Mouse (Mus musculus): ENCODE data around the gene Reep3. TPM values are rescaled to one million over a fixed set of nuclear protein-coding genes. Genes with fewer than 3 reads are reported as not detected.

Gene Reep3
- total and polyA plus RNA-seq, 3 experiments: 21.8 to 23.3 (median 23.2) TPM

DNA sequence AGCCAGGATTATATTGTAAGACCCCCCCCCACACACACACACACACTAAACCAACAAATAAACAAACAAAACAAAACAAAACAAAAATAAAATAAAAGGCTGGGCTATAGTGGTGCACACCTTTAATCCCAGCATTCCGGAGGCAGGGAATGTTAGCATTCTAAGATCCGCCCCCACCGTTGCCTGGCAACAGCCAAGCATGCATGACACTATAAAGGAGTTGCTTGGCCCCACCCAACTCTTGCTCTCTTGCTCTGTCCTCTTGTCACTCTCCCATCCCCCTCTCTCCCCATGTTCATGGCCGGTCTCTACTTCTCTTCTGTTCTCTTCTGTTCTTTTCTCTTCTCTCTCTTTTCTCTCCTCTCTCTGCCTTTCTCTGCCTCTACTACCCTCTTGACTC lies 128.2 kb downstream of the Reep3 start:
- no peaks in the 10 kb centered on the region for H3K36me3 ChIP-seq (replicated peaks in 1 of 2; ENCODE audit: control insufficient read depth in 1 of 2, insufficient read depth in 1 of 2, low read length in 1 of 2)
- H3K9ac ChIP-seq (ENCODE audit: insufficient read depth, low read depth): no peak overlapping the region
- in situ Hi-C loops (cut with MboI; ENCODE audit: low pct_ligation_motif_present, low pct_unique_long_range_greater_than_20kb, low sequenced_read_pairs): no loop called here
- TF ChIP-seq POLR2A (IDR thresholded peaks at IDR 0.05; ENCODE audit: low read depth, low read length) (no peak), ZC3H11A (IDR thresholded peaks at IDR 0.05; ENCODE audit: low read depth, low read length) (no peak), NELFE (IDR thresholded peaks at IDR 0.05; ENCODE audit: low read depth, low read length) (no peak), SIN3A (IDR thresholded peaks at IDR 0.05; ENCODE audit: low read length) (no peak), UBTF (IDR thresholded peaks at IDR 0.05; ENCODE audit: low read depth, low read length) (no peak), CHD1 (IDR thresholded peaks at IDR 0.05; ENCODE audit: low read depth, low read length) (no peak), JUN (IDR thresholded peaks at IDR 0.05; ENCODE audit: insufficient read depth, low read depth, low read length) (no peak), ELF1 (IDR thresholded peaks at IDR 0.05; ENCODE audit: low read depth, low read length) (no peak), PAX5 (IDR thresholded peaks at IDR 0.05; ENCODE audit: low read length) (no peak), POLR2AphosphoS2 (IDR thresholded peaks at IDR 0.05; ENCODE audit: low read depth, low read length) (no peak), ZMIZ1 (IDR thresholded peaks at IDR 0.05; ENCODE audit: low read depth, low read length) (no peak), TCF12 (IDR thresholded peaks at IDR 0.05; ENCODE audit: low read depth, low read length) (no peak), HCFC1 (IDR thresholded peaks at IDR 0.05; ENCODE audit: low read depth, low read length) (no peak)
- dilution Hi-C loops (cut with MboI; ENCODE audit: extremely low pct_ligation_motif_present, extremely low pct_unique_long_range_greater_than_20kb, low sequenced_read_pairs): no loop called here
- H3K4me1 ChIP-seq (ENCODE audit: control insufficient read depth in 1 of 2, insufficient read depth in 2 of 2): peaks cover 0 to 16% of the 10 kb centered on the region in 2 experiments; a peak in 3 of 4 replicates
- no peak overlapping the region for H3K4me2 ChIP-seq (ENCODE audit: insufficient read depth, low read depth, poor library complexity, severe bottlenecking)
- H3K27me3 ChIP-seq (replicated peaks): no peaks in the 10 kb centered on the region
- H3K9me3 ChIP-seq (replicated peaks; ENCODE audit: low read length): peaks cover 4% of the 10 kb centered on the region
- H3K4me3 ChIP-seq (replicated peaks in 1 of 3; ENCODE audit: low read depth in 2 of 3, low read length in 2 of 3, poor library complexity in 1 of 3): no peak overlapping the region
- H3K79me2 ChIP-seq (replicated peaks; ENCODE audit: control insufficient read depth, extremely low read depth, insufficient read depth, poor library complexity, severe bottlenecking): no peaks in the 10 kb centered on the region
- H3K27ac ChIP-seq (ENCODE audit: insufficient read depth, low read depth): no peak overlapping the region
- DNase-seq (ENCODE audit: extremely low read depth): no peak

DNA sequence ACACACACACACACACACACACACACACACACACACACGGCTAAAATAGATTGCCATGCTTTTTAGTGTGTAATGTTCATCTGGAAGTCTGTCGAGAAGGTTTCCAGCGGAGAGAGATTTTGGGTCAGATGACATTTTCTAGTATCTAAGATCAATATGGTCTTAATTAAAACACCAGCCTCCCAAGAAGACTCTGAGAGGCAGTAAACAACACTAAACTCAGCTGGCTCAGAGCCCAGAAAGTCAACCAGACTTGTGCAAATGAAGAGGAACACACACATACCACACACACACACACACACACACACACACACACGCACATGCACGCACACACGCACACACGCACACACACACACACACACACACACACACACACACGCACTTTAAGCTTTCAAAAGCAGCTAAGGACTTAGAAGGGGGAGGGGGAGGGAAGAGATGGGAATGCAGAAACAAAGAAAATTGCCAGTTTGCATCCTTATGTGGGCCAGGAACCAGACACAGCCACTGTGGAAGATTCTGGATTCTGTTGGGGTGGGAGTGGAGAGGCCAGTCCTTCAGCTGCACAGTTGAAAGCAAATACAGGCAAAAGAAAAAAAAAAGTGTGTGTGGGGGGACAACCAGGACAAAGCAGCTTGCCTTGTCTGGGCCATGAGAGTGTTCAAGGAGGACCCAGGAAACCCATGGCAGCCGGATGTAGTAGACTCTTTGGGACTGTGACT lies 130.2 kb downstream of the Reep3 start:
- in situ Hi-C loops (cut with MboI; ENCODE audit: low pct_ligation_motif_present, low pct_unique_long_range_greater_than_20kb, low sequenced_read_pairs): no loop called here
- no peak for DNase-seq (ENCODE audit: extremely low read depth)
- Histone ChIP-seq H3K4me1 (ENCODE audit: control insufficient read depth in 1 of 2, insufficient read depth in 2 of 2) (peaks cover 0 to 16% of the 10 kb centered on the region in 2 experiments; a peak in 3 of 4 replicates), H3K36me3 (replicated peaks in 1 of 2; ENCODE audit: control insufficient read depth in 1 of 2, insufficient read depth in 1 of 2, low read length in 1 of 2) (no peaks in the 10 kb centered on the region), H3K9ac (ENCODE audit: insufficient read depth, low read depth) (no peak overlapping the region), H3K9me3 (replicated peaks; ENCODE audit: low read length) (peaks cover 4% of the 10 kb centered on the region), H3K4me3 (replicated peaks in 1 of 3; ENCODE audit: low read depth in 2 of 3, low read length in 2 of 3, poor library complexity in 1 of 3) (no peak overlapping the region), H3K27ac (ENCODE audit: insufficient read depth, low read depth) (no peak overlapping the region), H3K4me2 (ENCODE audit: insufficient read depth, low read depth, poor library complexity, severe bottlenecking) (no peak overlapping the region), H3K79me2 (replicated peaks; ENCODE audit: control insufficient read depth, extremely low read depth, insufficient read depth, poor library complexity, severe bottlenecking) (no peaks in the 10 kb centered on the region), H3K27me3 (replicated peaks) (no peaks in the 10 kb centered on the region)
- dilution Hi-C loops (cut with MboI; ENCODE audit: extremely low pct_ligation_motif_present, extremely low pct_unique_long_range_greater_than_20kb, low sequenced_read_pairs): no loop called here
- no peak for TF ChIP-seq TBP (conservative IDR thresholded peaks at IDR 0.05; ENCODE audit: low read depth, low read length)
- TF ChIP-seq IRF4 (IDR thresholded peaks at IDR 0.05; ENCODE audit: low read depth, low read length): no peak
- TF ChIP-seq HCFC1 (IDR thresholded peaks at IDR 0.05; ENCODE audit: low read depth, low read length): no peak
- TF ChIP-seq EP300 (IDR thresholded peaks at IDR 0.05; ENCODE audit: low read length): no peak
- TF ChIP-seq MAFK (IDR thresholded peaks at IDR 0.05; ENCODE audit: insufficient replicate concordance, low read length): no peak
- TF ChIP-seq ZC3H11A (IDR thresholded peaks at IDR 0.05; ENCODE audit: low read depth, low read length): no peak
- TF ChIP-seq SMC3 (IDR thresholded peaks at IDR 0.05; ENCODE audit: low read depth, low read length): no peak
- no peak for TF ChIP-seq CHD1 (IDR thresholded peaks at IDR 0.05; ENCODE audit: low read depth, low read length)
- no peak for TF ChIP-seq CTCF (conservative IDR thresholded peaks at IDR 0.05 in 1 of 2, IDR thresholded peaks at IDR 0.05 in 1 of 2; ENCODE audit: low read depth in 2 of 2, low read length in 2 of 2)
- no peak for TF ChIP-seq MEF2A (IDR thresholded peaks at IDR 0.05; ENCODE audit: borderline replicate concordance, low read depth, low read length)
- no peak for TF ChIP-seq MYC (IDR thresholded peaks at IDR 0.05; ENCODE audit: low read depth, low read length)
- TF ChIP-seq MAX (IDR thresholded peaks at IDR 0.05; ENCODE audit: low read length): no peak
- no peak for TF ChIP-seq ZNF384 (IDR thresholded peaks at IDR 0.05; ENCODE audit: low read depth, low read length)
- no peak for TF ChIP-seq USF2 (conservative IDR thresholded peaks at IDR 0.05; ENCODE audit: low read depth, low read length)
- TF ChIP-seq CHD2 (IDR thresholded peaks at IDR 0.05; ENCODE audit: low read length): no peak
- TF ChIP-seq NELFE (IDR thresholded peaks at IDR 0.05; ENCODE audit: low read depth, low read length): no peak
- no peak for TF ChIP-seq MAZ (IDR thresholded peaks at IDR 0.05; ENCODE audit: low read depth, low read length)
- no peak for TF ChIP-seq GABPA (IDR thresholded peaks at IDR 0.05; ENCODE audit: insufficient replicate concordance, low read depth, low read length)
- TF ChIP-seq BHLHE40 (IDR thresholded peaks at IDR 0.05; ENCODE audit: low read depth, low read length): no peak
- no peak for TF ChIP-seq TCF12 (IDR thresholded peaks at IDR 0.05; ENCODE audit: low read depth, low read length)

Measured in CH12.LX (cell line).